Mouse (Mus musculus) gastrocnemius, adult 18-20 months (tissue): Measurements from ENCODE around the gene Hhat. TPM values are rescaled to one million over a fixed set of nuclear protein-coding genes. Genes with fewer than 3 reads are reported as not detected.

Source experiments
- total RNA-seq, 2 experiments: library from RNA; stranded (reverse); gene quantifications; 2 replicates each; pipeline ENCODE4 v1.2.3; 2021

Gene Hhat
- total RNA-seq, 2 experiments from 2014 or later: 1.2 to 1.3 TPM

Other genes with a start within 250 kb of the Hhat start
- 1 to 10 TPM in 1 of 2 experiments, under 1 TPM in 1; 0.66 to 2.6 TPM for gene Sertad4, start 84.5 kb upstream of the Hhat start, total RNA-seq